Mouse (Mus musculus) limb, embryonic 11.5 days (tissue): ENCODE measurements around the gene Zfp612. TPM values are rescaled to one million over a fixed set of nuclear protein-coding genes. Genes with fewer than 3 reads are reported as not detected.

Experiments used
- ATAC-seq: fragments of 200-750 bp; cut with Nextera tagmentation; 2 replicates; pipeline ENCODE4 v1.8.0; 2017; ENCODE audit warnings: low read depth; ENCODE audit not compliant: insufficient number of reproducible peaks, low FRiP score, low TSS enrichment
- DNase-seq: peaks from one replicate; pipeline ENCODE4 v3.0.0-alpha.2; 2015; ENCODE audit warnings: low spot score
- H3K27ac ChIP-seq: fragments of 300-500 bp; sonication (generic); replicated peaks from 2 replicates; pipeline ENCODE4 v1.5.1; 2014; ENCODE audit warnings: low read depth, mild to moderate bottlenecking, low read length
- H3K27me3 ChIP-seq: fragments of 300-500 bp; sonication (generic); 2 replicates; pipeline ENCODE4 v1.6.1; 2014; ENCODE audit warnings: mild to moderate bottlenecking, low read length, mixed read lengths; ENCODE audit not compliant: control insufficient read depth, insufficient read depth
- H3K36me3 ChIP-seq: fragments of 300-500 bp; sonication (generic); 2 replicates; pipeline ENCODE4 v1.6.1; 2014; ENCODE audit warnings: mild to moderate bottlenecking, low read length, moderate library complexity, mixed read lengths; ENCODE audit not compliant: control insufficient read depth, insufficient read depth
- H3K4me1 ChIP-seq: fragments of 300-500 bp; sonication (generic); 2 replicates; pipeline ENCODE4 v1.6.1; 2014; ENCODE audit warnings: low read length, mixed read lengths; ENCODE audit not compliant: control insufficient read depth, insufficient read depth
- H3K4me2 ChIP-seq: fragments of 300-500 bp; sonication (generic); 2 replicates; pipeline ENCODE4 v1.6.1; 2014; ENCODE audit warnings: low read depth, mild to moderate bottlenecking, moderate library complexity; ENCODE audit not compliant: severe bottlenecking
- H3K4me3 ChIP-seq: fragments of 300-500 bp; sonication (generic); 2 replicates; pipeline ENCODE4 v1.5.1; 2014; ENCODE audit warnings: low read depth, low read length
- H3K9ac ChIP-seq: fragments of 300-500 bp; sonication (generic); 2 replicates; pipeline ENCODE4 v1.6.1; 2014; ENCODE audit warnings: mild to moderate bottlenecking, low read length
- H3K9me3 ChIP-seq: fragments of 300-500 bp; sonication (generic); 2 replicates; pipeline ENCODE4 v1.6.1; 2016; ENCODE audit warnings: low read length; ENCODE audit not compliant: control insufficient read depth
- WGBS: fragments of 180-500 bp; shearing (Covaris S2); extraction: QIAGEN DNeasy Blood & Tissue Kit; methylation state at CpG from one replicate; pipeline ENCODE4 v1.1.7; 2014; 5-methylcytosine and 5-hydroxymethylcytosine counted together
- polyA plus RNA-seq: library from polyadenylated mRNA; unstranded; fragments of >200 nt; fragmentation: Nextera tagmentation; extraction: Ambion mirVana; gene quantifications from 2 replicates; pipeline ENCODE4 v1.2.1, GENCODE M21; 2014

The Zfp612 gene
- polyA plus RNA-seq, 1 experiment from 2014 or later = 7.9 TPM

- ATAC-seq = no peak
- no peaks in the 10 kb centered on the region for H3K9me3 ChIP-seq
- no peaks in the 10 kb centered on the region for H3K27me3 ChIP-seq
- H3K4me2 ChIP-seq = no peak overlapping the region
- H3K4me1 ChIP-seq = no peaks in the 10 kb centered on the region
- no peak for DNase-seq
- no peaks in the 10 kb centered on the region for H3K36me3 ChIP-seq
- 82% methylated on average over 8 of the region's 8 CpGs for WGBS
- no peak overlapping the region for H3K27ac ChIP-seq
- no peak overlapping the region for H3K4me3 ChIP-seq
- no peak overlapping the region for H3K9ac ChIP-seq
Observed at GRCm38 (mm10) chr8:110058207-110058606, 21.3 kb upstream of the Zfp612 start.

- no peaks in the 10 kb centered on the region for H3K27me3 ChIP-seq
- H3K27ac ChIP-seq = no peak overlapping the region
- DNase-seq (no peak), ATAC-seq (no peak)
- H3K36me3 ChIP-seq = no peaks in the 10 kb centered on the region
- H3K4me2 ChIP-seq = no peak overlapping the region
- no peaks in the 10 kb centered on the region for H3K9me3 ChIP-seq
- H3K4me3 ChIP-seq = no peak overlapping the region
- no peaks in the 10 kb centered on the region for H3K4me1 ChIP-seq
- 77% methylated on average over 9 of the region's 9 CpGs for WGBS
- H3K9ac ChIP-seq = no peak overlapping the region
Observed at GRCm38 (mm10) chr8:110064161-110064560, 15.4 kb upstream of the Zfp612 start.

- Histone ChIP-seq H3K4me2 (no peak overlapping the region), H3K27me3 (no peaks in the 10 kb centered on the region), H3K4me1 (no peaks in the 10 kb centered on the region), H3K9me3 (no peaks in the 10 kb centered on the region), H3K9ac (no peak overlapping the region), H3K27ac (no peak overlapping the region), H3K36me3 (no peaks in the 10 kb centered on the region), H3K4me3 (no peak overlapping the region)
- no peak for ATAC-seq
- DNase-seq = no peak
- WGBS = 92% methylated on average over 18 of the region's 18 CpGs
Observed at GRCm38 (mm10) chr8:110064606-110065365, 14.8 kb upstream of the Zfp612 start.

GRCm38 (mm10) chr8:110065676-110066075 is 13.9 kb upstream of the Zfp612 start:
- Histone ChIP-seq H3K36me3 (no peaks in the 10 kb centered on the region), H3K4me2 (no peak overlapping the region), H3K27me3 (no peaks in the 10 kb centered on the region), H3K9me3 (no peaks in the 10 kb centered on the region), H3K4me1 (no peaks in the 10 kb centered on the region), H3K4me3 (no peak overlapping the region), H3K9ac (no peak overlapping the region), H3K27ac (no peak overlapping the region)
- DNase-seq = no peak
- WGBS = 91% methylated on average over 4 of the region's 4 CpGs
- ATAC-seq = no peak

- no peak for ATAC-seq
- H3K27me3 ChIP-seq = no peaks in the 10 kb centered on the region
- 83% methylated on average over 4 of the region's 4 CpGs for WGBS
- no peaks in the 10 kb centered on the region for H3K36me3 ChIP-seq
- H3K4me3 ChIP-seq = no peak overlapping the region
- no peaks in the 10 kb centered on the region for H3K4me1 ChIP-seq
- H3K4me2 ChIP-seq = no peak overlapping the region
- no peak overlapping the region for H3K27ac ChIP-seq
- no peaks in the 10 kb centered on the region for H3K9me3 ChIP-seq
- DNase-seq = no peak
- H3K9ac ChIP-seq = no peak overlapping the region
Observed at GRCm38 (mm10) chr8:110069706-110070105, 9.8 kb upstream of the Zfp612 start.

- Histone ChIP-seq H3K4me2 (no peak overlapping the region), H3K4me3 (no peak overlapping the region), H3K27me3 (no peaks in the 10 kb centered on the region), H3K4me1 (no peaks in the 10 kb centered on the region), H3K36me3 (no peaks in the 10 kb centered on the region), H3K27ac (no peak overlapping the region), H3K9me3 (no peaks in the 10 kb centered on the region), H3K9ac (no peak overlapping the region)
- ATAC-seq (no peak), DNase-seq (peak; percentile 79)
- WGBS = 18% methylated on average over 9 of the region's 9 CpGs
Observed at GRCm38 (mm10) chr8:110071600-110071999, 7.9 kb upstream of the Zfp612 start.

- ATAC-seq = no peak
- Histone ChIP-seq H3K27ac (no peak overlapping the region), H3K36me3 (no peaks in the 10 kb centered on the region), H3K4me3 (no peak overlapping the region), H3K9ac (no peak overlapping the region), H3K9me3 (no peaks in the 10 kb centered on the region), H3K27me3 (no peaks in the 10 kb centered on the region), H3K4me1 (no peaks in the 10 kb centered on the region), H3K4me2 (no peak overlapping the region)
- no peak for DNase-seq
- 82% methylated on average over 8 of the region's 8 CpGs for WGBS
Observed at GRCm38 (mm10) chr8:110074496-110074895, 5.0 kb upstream of the Zfp612 start.

- no peak overlapping the region for H3K4me3 ChIP-seq
- DNase-seq (no peak), ATAC-seq (no peak)
- H3K36me3 ChIP-seq = no peaks in the 10 kb centered on the region
- H3K4me1 ChIP-seq = no peaks in the 10 kb centered on the region
- no peak overlapping the region for H3K4me2 ChIP-seq
- WGBS = 76% methylated on average over 11 of the region's 11 CpGs
- H3K9ac ChIP-seq = no peak overlapping the region
- no peak overlapping the region for H3K27ac ChIP-seq
- no peaks in the 10 kb centered on the region for H3K27me3 ChIP-seq
- H3K9me3 ChIP-seq = no peaks in the 10 kb centered on the region
Observed at GRCm38 (mm10) chr8:110082416-110083105, 3.0 kb downstream of the Zfp612 start.
